Mouse (Mus musculus) neural tube, embryonic 11.5 days (tissue): ENCODE results near the gene Ino80d. TPM values are rescaled to one million over a fixed set of nuclear protein-coding genes. Genes with fewer than 3 reads are reported as not detected.

ENCODE experiments used
- ATAC-seq: fragments of 200-750 bp; cut with Nextera tagmentation; 2 replicates; pipeline ENCODE4 v1.8.0; 2017; ENCODE audit warnings: moderate number of reproducible peaks, mild to moderate bottlenecking, moderate TSS enrichment, moderate library complexity; ENCODE audit not compliant: insufficient read depth, low FRiP score, low TSS enrichment
- DNase-seq: peaks from one replicate; pipeline ENCODE4 v3.0.0-alpha.2; 2015; ENCODE audit warnings: low spot score
- H3K27ac ChIP-seq: fragments of 300-500 bp; sonication (generic); 2 replicates; pipeline ENCODE4 v1.5.1; 2014; ENCODE audit warnings: low read depth, mild to moderate bottlenecking, low read length
- H3K27me3 ChIP-seq: fragments of 300-500 bp; sonication (generic); 2 replicates; pipeline ENCODE4 v1.6.1; 2014; ENCODE audit warnings: mild to moderate bottlenecking, low read length, mixed read lengths; ENCODE audit not compliant: control insufficient read depth, insufficient read depth
- H3K36me3 ChIP-seq: fragments of 300-500 bp; sonication (generic); 2 replicates; pipeline ENCODE4 v1.6.1; 2014; ENCODE audit warnings: mild to moderate bottlenecking, low read length, moderate library complexity, mixed read lengths; ENCODE audit not compliant: control insufficient read depth, insufficient read depth
- H3K4me1 ChIP-seq: fragments of 300-500 bp; sonication (generic); 2 replicates; pipeline ENCODE4 v1.6.1; 2014; ENCODE audit warnings: low read length, mixed read lengths; ENCODE audit not compliant: control insufficient read depth, insufficient read depth
- H3K4me2 ChIP-seq: fragments of 300-500 bp; sonication (generic); 2 replicates; pipeline ENCODE4 v1.6.1; 2014; ENCODE audit warnings: low read depth, mild to moderate bottlenecking, moderate library complexity
- H3K4me3 ChIP-seq: fragments of 300-500 bp; sonication (generic); 2 replicates; pipeline ENCODE4 v1.5.1; 2014; ENCODE audit warnings: low read depth, low read length
- H3K9ac ChIP-seq: fragments of 300-500 bp; sonication (generic); 2 replicates; pipeline ENCODE4 v1.6.1; 2014; ENCODE audit warnings: mild to moderate bottlenecking, low read length
- H3K9me3 ChIP-seq: fragments of 300-500 bp; sonication (generic); 2 replicates; pipeline ENCODE4 v1.6.1; 2016; ENCODE audit warnings: low read length; ENCODE audit not compliant: control insufficient read depth
- WGBS: fragments of 180-500 bp; shearing (Covaris S2); extraction: QIAGEN DNeasy Blood & Tissue Kit; methylation state at CpG from one replicate; pipeline ENCODE4 v1.1.7; 2014; 5-methylcytosine and 5-hydroxymethylcytosine counted together
- polyA plus RNA-seq: library from polyadenylated mRNA; unstranded; fragments of >200 nt; fragmentation: Nextera tagmentation; extraction: Ambion mirVana; gene quantifications from 2 replicates; pipeline ENCODE4 v1.2.1, GENCODE M21; 2014

The Ino80d gene
- polyA plus RNA-seq, 1 experiment from 2014 or later: 6.8 TPM

DNA sequence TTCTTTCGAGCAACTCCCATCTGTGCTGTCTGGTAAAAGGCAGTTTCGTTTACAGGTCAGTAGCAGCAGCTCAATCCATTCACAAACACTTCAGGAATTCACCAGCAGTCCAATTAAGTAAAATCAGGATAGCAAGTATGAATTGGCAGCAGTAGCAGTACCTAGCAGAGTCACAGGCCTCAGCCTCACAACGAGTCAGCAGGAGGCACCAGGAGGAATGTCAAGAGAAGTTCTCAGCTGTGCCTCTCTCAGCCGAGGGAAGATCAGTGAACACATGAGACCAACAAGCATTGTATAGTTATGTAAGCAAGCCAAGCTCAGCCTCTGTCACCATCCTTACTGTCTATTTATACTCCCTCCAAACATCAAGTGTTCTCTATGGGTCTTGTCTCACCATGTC, 15.6 kb downstream of the Ino80d start:
- WGBS: 85% methylated on average over 4 of the region's 4 CpGs
- H3K9ac ChIP-seq: no peak overlapping the region
- DNase-seq (no peak), ATAC-seq (no peak)
- H3K9me3 ChIP-seq: no peaks in the 10 kb centered on the region
- no peak overlapping the region for H3K4me3 ChIP-seq
- no peak overlapping the region for H3K27ac ChIP-seq
- no peaks in the 10 kb centered on the region for H3K27me3 ChIP-seq
- no peaks in the 10 kb centered on the region for H3K4me1 ChIP-seq
- H3K4me2 ChIP-seq: no peak overlapping the region
- H3K36me3 ChIP-seq: peaks cover 9% of the 10 kb centered on the region

GRCm38 (mm10) chr1:63096071-63096470, 18.4 kb downstream of the Ino80d start:
- no peak for DNase-seq
- no peak for ATAC-seq
- Histone ChIP-seq H3K9me3 (no peaks in the 10 kb centered on the region), H3K4me3 (no peak overlapping the region), H3K27me3 (no peaks in the 10 kb centered on the region), H3K9ac (no peak overlapping the region), H3K27ac (no peak overlapping the region), H3K4me1 (no peaks in the 10 kb centered on the region), H3K4me2 (no peak overlapping the region), H3K36me3 (peaks cover 11% of the 10 kb centered on the region)
- WGBS: 86% methylated on average over 5 of the region's 5 CpGs

GRCm38 (mm10) chr1:63089795-63090194, 24.7 kb downstream of the Ino80d start:
- Histone ChIP-seq H3K4me1 (no peaks in the 10 kb centered on the region), H3K36me3 (peaks cover 13% of the 10 kb centered on the region), H3K27me3 (no peaks in the 10 kb centered on the region), H3K4me3 (no peak overlapping the region), H3K4me2 (no peak overlapping the region), H3K27ac (no peak overlapping the region), H3K9ac (no peak overlapping the region), H3K9me3 (no peaks in the 10 kb centered on the region)
- DNase-seq: no peak
- WGBS: 93% methylated on average over 5 of the region's 5 CpGs
- no peak for ATAC-seq

DNA sequence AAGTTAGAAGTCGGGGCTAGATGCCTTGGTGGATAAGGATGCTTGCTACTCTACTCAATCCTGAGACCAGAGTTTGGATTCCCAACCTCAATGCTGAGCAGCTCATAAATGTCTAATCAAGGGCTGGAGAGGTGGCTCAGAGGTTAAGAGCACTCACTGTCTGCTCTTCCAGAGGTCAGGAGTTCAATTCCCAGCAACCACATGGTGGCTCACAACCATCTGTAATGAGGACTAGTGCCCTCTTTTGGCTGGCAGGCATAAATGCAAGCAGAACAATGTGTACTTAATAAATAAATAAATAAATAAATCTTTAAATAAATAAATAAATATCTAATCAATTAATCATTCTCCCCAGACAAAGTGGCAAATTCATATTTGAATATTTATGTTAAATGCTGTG, 25.9 kb downstream of the Ino80d start:
- ATAC-seq: no peak
- WGBS: 95% methylated on average over 1 of the region's 1 CpGs
- Histone ChIP-seq H3K27ac (no peak overlapping the region), H3K36me3 (peaks cover 14% of the 10 kb centered on the region), H3K4me3 (no peak overlapping the region), H3K9me3 (no peaks in the 10 kb centered on the region), H3K9ac (no peak overlapping the region), H3K4me2 (no peak overlapping the region), H3K27me3 (no peaks in the 10 kb centered on the region), H3K4me1 (no peaks in the 10 kb centered on the region)
- no peak for DNase-seq

DNA sequence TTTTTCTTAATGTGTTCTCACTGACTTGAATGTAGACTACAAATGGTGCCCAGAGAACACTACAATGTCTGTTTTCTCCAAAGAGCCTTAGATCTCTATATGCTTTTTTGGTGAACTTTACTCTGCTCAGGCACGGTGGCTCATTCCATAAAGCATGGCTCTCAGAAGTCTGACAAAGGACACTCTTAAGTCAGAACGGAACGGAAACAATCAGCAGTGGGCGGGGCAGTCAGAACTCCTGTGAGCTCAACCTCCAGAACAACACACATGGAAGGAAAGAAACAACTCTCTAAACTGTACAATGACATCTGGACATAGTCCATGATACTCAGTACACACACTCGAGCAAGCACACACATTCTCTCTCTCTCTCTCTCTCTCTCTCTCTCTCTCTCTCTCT, 34.2 kb downstream of the Ino80d start:
- Histone ChIP-seq H3K27ac (no peak overlapping the region), H3K9me3 (no peaks in the 10 kb centered on the region), H3K27me3 (no peaks in the 10 kb centered on the region), H3K4me1 (no peaks in the 10 kb centered on the region), H3K4me2 (no peak overlapping the region), H3K9ac (no peak overlapping the region), H3K4me3 (no peak overlapping the region), H3K36me3 (peaks cover 9% of the 10 kb centered on the region)
- DNase-seq (no peak), ATAC-seq (no peak)
- WGBS: 85% methylated on average over 5 of the region's 5 CpGs

- no peak for DNase-seq
Measured at GRCm38 (mm10) chr1:63076383-63076782, 38.1 kb downstream of the Ino80d start.

GRCm38 (mm10) chr1:63071379-63071778, 43.1 kb downstream of the Ino80d start:
- DNase-seq (no peak), ATAC-seq (no peak)
- H3K9me3 ChIP-seq: no peaks in the 10 kb centered on the region
- no peak overlapping the region for H3K9ac ChIP-seq
- no peak overlapping the region for H3K4me3 ChIP-seq
- H3K36me3 ChIP-seq: peaks cover 12% of the 10 kb centered on the region
- H3K27ac ChIP-seq: no peak overlapping the region
- no peaks in the 10 kb centered on the region for H3K27me3 ChIP-seq
- H3K4me1 ChIP-seq: no peaks in the 10 kb centered on the region
- no peak overlapping the region for H3K4me2 ChIP-seq
- 85% methylated on average over 1 of the region's 1 CpGs for WGBS

More at GRCm38 (mm10) chr1:63076383-63076782, 38.1 kb downstream of the Ino80d start:
- H3K9me3 ChIP-seq: no peaks in the 10 kb centered on the region
- no peak overlapping the region for H3K4me3 ChIP-seq
- no peaks in the 10 kb centered on the region for H3K4me1 ChIP-seq
- no peak for ATAC-seq
- no peak overlapping the region for H3K4me2 ChIP-seq
- peaks cover 13% of the 10 kb centered on the region for H3K36me3 ChIP-seq
- WGBS: 95% methylated on average over 2 of the region's 2 CpGs
- H3K27me3 ChIP-seq: no peaks in the 10 kb centered on the region
- no peak overlapping the region for H3K9ac ChIP-seq
- H3K27ac ChIP-seq: no peak overlapping the region

GRCm38 (mm10) chr1:63058361-63058760, 56.1 kb downstream of the Ino80d start:
- WGBS: 93% methylated on average over 12 of the region's 12 CpGs
- Histone ChIP-seq H3K4me1 (no peaks in the 10 kb centered on the region), H3K9me3 (no peaks in the 10 kb centered on the region), H3K27me3 (no peaks in the 10 kb centered on the region), H3K4me3 (no peak overlapping the region), H3K4me2 (no peak overlapping the region), H3K9ac (no peak overlapping the region), H3K36me3 (peaks cover 23% of the 10 kb centered on the region), H3K27ac (no peak overlapping the region)
- ATAC-seq: no peak
- no peak for DNase-seq

GRCm38 (mm10) chr1:63057849-63058248, 56.6 kb downstream of the Ino80d start:
- Histone ChIP-seq H3K4me2 (no peak overlapping the region), H3K4me1 (no peaks in the 10 kb centered on the region), H3K27me3 (no peaks in the 10 kb centered on the region), H3K4me3 (no peak overlapping the region), H3K9ac (no peak overlapping the region), H3K27ac (no peak overlapping the region), H3K9me3 (no peaks in the 10 kb centered on the region), H3K36me3 (peaks cover 21% of the 10 kb centered on the region)
- 89% methylated on average over 11 of the region's 11 CpGs for WGBS
- DNase-seq (no peak), ATAC-seq (no peak)
